Mouse (Mus musculus) midbrain, embryonic 15.5 days (tissue): ENCODE measurements at regions not wholly inside any gene's neighbourhood (a gene's known extent, or its start where the extent isn't known, plus 50 kb on each side); places are given as distances from the start of the nearest gene placed in this dataset.

Experiments used
- ATAC-seq: fragments of 200-750 bp; cut with Nextera tagmentation; replicated peaks from 2 replicates; pipeline ENCODE4 v1.8.0; 2017; ENCODE audit warnings: moderate TSS enrichment
- H3K27ac ChIP-seq: fragments of 300-500 bp; sonication (generic); 2 replicates; pipeline ENCODE4 v1.5.1; 2015; ENCODE audit warnings: mild to moderate bottlenecking, inconsistent platforms
- H3K27me3 ChIP-seq: fragments of 300-500 bp; sonication (generic); replicated peaks from 2 replicates; pipeline ENCODE4 v1.6.1; 2015; ENCODE audit warnings: inconsistent platforms
- H3K36me3 ChIP-seq: fragments of 300-500 bp; sonication (generic); replicated peaks from 2 replicates; pipeline ENCODE4 v1.6.1; 2015; ENCODE audit warnings: inconsistent platforms
- H3K4me1 ChIP-seq: fragments of 300-500 bp; sonication (generic); 2 replicates; pipeline ENCODE4 v1.6.1; 2015; ENCODE audit warnings: inconsistent platforms
- H3K4me2 ChIP-seq: fragments of 300-500 bp; sonication (generic); 2 replicates; pipeline ENCODE4 v1.6.1; 2015; ENCODE audit warnings: inconsistent platforms, mild to moderate bottlenecking, moderate library complexity
- H3K4me3 ChIP-seq: fragments of 300-500 bp; sonication (generic); 2 replicates; pipeline ENCODE4 v1.5.1; 2015; ENCODE audit warnings: mild to moderate bottlenecking, inconsistent platforms
- H3K9ac ChIP-seq: fragments of 300-500 bp; sonication (generic); 2 replicates; pipeline ENCODE4 v1.6.1; 2015; ENCODE audit warnings: mild to moderate bottlenecking, inconsistent platforms
- H3K9me3 ChIP-seq: fragments of 300-500 bp; sonication (generic); 2 replicates; pipeline ENCODE4 v1.6.1; 2016; ENCODE audit warnings: inconsistent platforms
- WGBS: fragments of 180-500 bp; shearing (Covaris S2); methylation state at CpG from one replicate; pipeline ENCODE4 v1.1.7; 2015; ENCODE audit warnings: mixed read lengths; 5-methylcytosine and 5-hydroxymethylcytosine counted together

GRCm38 (mm10) chr1:190280081-190280858, 109.8 kb upstream of the Prox1 start:
- Histone ChIP-seq H3K4me2 (no peak overlapping the region), H3K9me3 (no peaks in the 10 kb centered on the region), H3K4me3 (no peak overlapping the region), H3K27ac (no peak overlapping the region), H3K27me3 (no peaks in the 10 kb centered on the region), H3K9ac (no peak overlapping the region), H3K4me1 (no peaks in the 10 kb centered on the region; the same call in 1 of the 2 replicates), H3K36me3 (no peaks in the 10 kb centered on the region)
- WGBS, result 65% methylated on average over 18 of the region's 18 CpGs
- no peak for ATAC-seq

- H3K27ac ChIP-seq, result no peak overlapping the region
- ATAC-seq, result no peak
- 0 out of 2 replicates have a peak, but pooled peaks cover 3% of the 10 kb centered on the region for H3K27me3 ChIP-seq
These were observed 104.4 kb upstream of the Prox1 start for GRCm38 (mm10) chr1:190274911-190275310.

GRCm38 (mm10) chr1:190270784-190271385, 100.4 kb upstream of the Prox1 start:
- WGBS, result 29% methylated on average over 17 of the region's 17 CpGs
- no peak overlapping the region for H3K9ac ChIP-seq
- no peak overlapping the region for H3K27ac ChIP-seq
- peak; percentile 70 for ATAC-seq
- H3K4me2 ChIP-seq, result peak overlapping the region; percentile 17; the same call in 1 of the 2 replicates
- no peaks in the 10 kb centered on the region for H3K9me3 ChIP-seq
- peaks cover 14% of the 10 kb centered on the region for H3K4me1 ChIP-seq
- 0 out of 2 replicates have a peak, but pooled peaks cover 3% of the 10 kb centered on the region for H3K27me3 ChIP-seq
- no peak overlapping the region for H3K4me3 ChIP-seq
- H3K36me3 ChIP-seq, result no peaks in the 10 kb centered on the region

More at GRCm38 (mm10) chr1:190274911-190275310, 104.4 kb upstream of the Prox1 start:
- no peaks in the 10 kb centered on the region for H3K9me3 ChIP-seq
- H3K9ac ChIP-seq, result no peak overlapping the region
- H3K4me3 ChIP-seq, result no peak overlapping the region
- 81% methylated on average over 6 of the region's 6 CpGs for WGBS
- no peaks in the 10 kb centered on the region for H3K36me3 ChIP-seq
- peaks cover 13% of the 10 kb centered on the region for H3K4me1 ChIP-seq
- H3K4me2 ChIP-seq, result no peak overlapping the region

GRCm38 (mm10) chr1:190269181-190269580, 98.7 kb upstream of the Prox1 start:
- WGBS, result 87% methylated on average over 7 of the region's 7 CpGs
- Histone ChIP-seq H3K4me3 (no peak overlapping the region), H3K36me3 (no peaks in the 10 kb centered on the region), H3K9me3 (no peaks in the 10 kb centered on the region), H3K4me2 (no peak overlapping the region), H3K27me3 (0 out of 2 replicates have a peak, but pooled peaks cover 3% of the 10 kb centered on the region), H3K9ac (no peak overlapping the region), H3K27ac (no peak overlapping the region), H3K4me1 (peaks cover 14% of the 10 kb centered on the region)
- ATAC-seq, result no peak

GRCm38 (mm10) chr1:190265085-190265780, 94.7 kb upstream of the Prox1 start:
- Histone ChIP-seq H3K4me3 (no peak overlapping the region), H3K4me1 (peaks cover 9% of the 10 kb centered on the region), H3K9ac (no peak overlapping the region), H3K27ac (no peak overlapping the region), H3K4me2 (no peak overlapping the region), H3K36me3 (no peaks in the 10 kb centered on the region), H3K9me3 (no peaks in the 10 kb centered on the region), H3K27me3 (no peaks in the 10 kb centered on the region)
- no peak for ATAC-seq
- WGBS, result 67% methylated on average over 9 of the region's 9 CpGs

- no peak for ATAC-seq
- H3K27ac ChIP-seq, result no peak overlapping the region
- WGBS, result 78% methylated on average over 8 of the region's 8 CpGs
These were observed 94.0 kb upstream of the Prox1 start for GRCm38 (mm10) chr1:190264501-190264900.

GRCm38 (mm10) chr1:190263620-190264019, 93.1 kb upstream of the Prox1 start:
- Histone ChIP-seq H3K4me3 (no peak overlapping the region), H3K27me3 (no peaks in the 10 kb centered on the region), H3K36me3 (no peaks in the 10 kb centered on the region), H3K27ac (no peak overlapping the region), H3K4me2 (no peak overlapping the region), H3K4me1 (0 out of 2 replicates have a peak, but pooled peaks cover 5% of the 10 kb centered on the region), H3K9me3 (no peaks in the 10 kb centered on the region), H3K9ac (no peak overlapping the region)
- 40% methylated on average over 7 of the region's 7 CpGs for WGBS
- no peak for ATAC-seq

More at GRCm38 (mm10) chr1:190264501-190264900, 94.0 kb upstream of the Prox1 start:
- Histone ChIP-seq H3K4me2 (no peak overlapping the region), H3K27me3 (no peaks in the 10 kb centered on the region), H3K36me3 (no peaks in the 10 kb centered on the region), H3K9me3 (no peaks in the 10 kb centered on the region), H3K9ac (no peak overlapping the region), H3K4me3 (no peak overlapping the region), H3K4me1 (0 out of 2 replicates have a peak, but pooled peaks cover 5% of the 10 kb centered on the region)

- Histone ChIP-seq H3K36me3 (no peaks in the 10 kb centered on the region), H3K4me3 (no peak overlapping the region), H3K4me2 (no peak overlapping the region), H3K9me3 (no peaks in the 10 kb centered on the region), H3K27me3 (no peaks in the 10 kb centered on the region), H3K9ac (no peak overlapping the region), H3K27ac (no peak overlapping the region), H3K4me1 (0 out of 2 replicates have a peak, but pooled peaks cover 5% of the 10 kb centered on the region)
- no peak for ATAC-seq
- WGBS, result 84% methylated on average over 13 of the region's 13 CpGs
These were observed 89.1 kb upstream of the Prox1 start for GRCm38 (mm10) chr1:190259576-190259975.

GRCm38 (mm10) chr1:190250574-190251246, 80.2 kb upstream of the Prox1 start:
- peaks cover 4% of the 10 kb centered on the region for H3K4me1 ChIP-seq
- H3K4me3 ChIP-seq, result no peak overlapping the region
- H3K27me3 ChIP-seq, result no peaks in the 10 kb centered on the region
- H3K36me3 ChIP-seq, result no peaks in the 10 kb centered on the region
- 61% methylated on average over 13 of the region's 13 CpGs for WGBS
- H3K9ac ChIP-seq, result no peak overlapping the region
- no peaks in the 10 kb centered on the region for H3K9me3 ChIP-seq
- ATAC-seq, result no peak
- H3K27ac ChIP-seq, result no peak overlapping the region
- H3K4me2 ChIP-seq, result no peak overlapping the region

- Histone ChIP-seq H3K27me3 (no peaks in the 10 kb centered on the region), H3K4me1 (no peaks in the 10 kb centered on the region), H3K9me3 (no peaks in the 10 kb centered on the region), H3K27ac (no peak overlapping the region), H3K36me3 (no peaks in the 10 kb centered on the region), H3K4me3 (no peak overlapping the region), H3K9ac (no peak overlapping the region), H3K4me2 (no peak overlapping the region)
- no peak for ATAC-seq
- 89% methylated on average over 7 of the region's 7 CpGs for WGBS
These were observed 72.0 kb upstream of the Prox1 start for GRCm38 (mm10) chr1:190242526-190242925.

GRCm38 (mm10) chr1:190239796-190240195, 69.3 kb upstream of the Prox1 start:
- no peaks in the 10 kb centered on the region for H3K9me3 ChIP-seq
- no peak overlapping the region for H3K4me2 ChIP-seq
- 60% methylated on average over 6 of the region's 6 CpGs for WGBS
- H3K9ac ChIP-seq, result no peak overlapping the region
- ATAC-seq, result no peak
- H3K4me3 ChIP-seq, result no peak overlapping the region
- no peaks in the 10 kb centered on the region for H3K27me3 ChIP-seq
- no peaks in the 10 kb centered on the region for H3K36me3 ChIP-seq
- H3K27ac ChIP-seq, result no peak overlapping the region
- H3K4me1 ChIP-seq, result no peaks in the 10 kb centered on the region

GRCm38 (mm10) chr1:190230866-190231265, 60.4 kb upstream of the Prox1 start:
- 46% methylated on average over 5 of the region's 5 CpGs for WGBS
- no peaks in the 10 kb centered on the region for H3K9me3 ChIP-seq
- no peak overlapping the region for H3K4me3 ChIP-seq
- H3K4me2 ChIP-seq, result no peak overlapping the region
- ATAC-seq, result no peak
- no peak overlapping the region for H3K9ac ChIP-seq
- H3K36me3 ChIP-seq, result no peaks in the 10 kb centered on the region
- H3K27me3 ChIP-seq, result no peaks in the 10 kb centered on the region
- H3K4me1 ChIP-seq, result no peaks in the 10 kb centered on the region
- H3K27ac ChIP-seq, result no peak overlapping the region
